Mouse (Mus musculus): ENCODE data around the gene Gm5414. TPM values are rescaled to one million over a fixed set of nuclear protein-coding genes. Genes with fewer than 3 reads are reported as not detected.

The Gm5414 gene
- not detected for total RNA-seq (2021)
- long read RNA-seq, experiment 1 = 0 reads
- long read RNA-seq, experiment 2 = 0 reads

- DNase-seq = no peak
- intact Hi-C loops (cut with DNase I; ENCODE audit: low total_unique reads) = no loop called here
Measured at GRCm38 (mm10) chr15:101627884-101628283, at the start of gene Gm5414. TSS of gene Gm5414 (minus strand) at chr15:101628188.

GRCm38 (mm10) chr15:101675978-101676377, 48.0 kb upstream of the Gm5414 start:
- intact Hi-C loops (cut with DNase I; ENCODE audit: low total_unique reads) = no loop called here
- DNase-seq = no peak

GRCm38 (mm10) chr15:101652736-101653265, 24.8 kb upstream of the Gm5414 start:
- DNase-seq = no peak
- intact Hi-C loops (cut with DNase I; ENCODE audit: low total_unique reads) = no loop called here

- intact Hi-C loops (cut with DNase I; ENCODE audit: low total_unique reads) = no loop called here
- no peak for DNase-seq
Measured at GRCm38 (mm10) chr15:101647280-101647679, 19.3 kb upstream of the Gm5414 start, which contains the start of gene Gm5478. TSS of gene Gm5478 (minus strand) at chr15:101647380.

- intact Hi-C loops (cut with DNase I; ENCODE audit: low total_unique reads) = no loop called here
- DNase-seq = no peak
Measured at GRCm38 (mm10) chr15:101599123-101599522, 28.9 kb downstream of the Gm5414 start.

- intact Hi-C loops (cut with DNase I; ENCODE audit: low total_unique reads) = no loop called here
- no peak for DNase-seq
Measured at GRCm38 (mm10) chr15:101588216-101588615, 39.8 kb downstream of the Gm5414 start.

- intact Hi-C loops (cut with DNase I; ENCODE audit: low total_unique reads) = no loop called here
- DNase-seq = no peak
Measured at GRCm38 (mm10) chr15:101584456-101584855, 43.5 kb downstream of the Gm5414 start.

GRCm38 (mm10) chr15:101583211-101583965, 44.6 kb downstream of the Gm5414 start:
- no peak for DNase-seq
- intact Hi-C loops (cut with DNase I; ENCODE audit: low total_unique reads) = no loop called here

GRCm38 (mm10) chr15:101581701-101582100, 46.3 kb downstream of the Gm5414 start:
- intact Hi-C loops (cut with DNase I; ENCODE audit: low total_unique reads) = no loop called here
- DNase-seq = no peak

- intact Hi-C loops (cut with DNase I; ENCODE audit: low total_unique reads) = no loop called here
- no peak for DNase-seq
Measured at GRCm38 (mm10) chr15:101575506-101575905, 52.5 kb downstream of the Gm5414 start.

Small RNAs within 50 kb of the gene (microRNA-seq; reads per million reads assigned to microRNA genes)
- gene Gm44383 = 0 reads per million in 2 experiments
- gene Gm44479 = 0 reads per million in 2 experiments

Other genes starting within 250 kb of the Gm5414 start
- not detected for gene Krt7, start 217.1 kb downstream of the Gm5414 start, total RNA-seq (2021)
- not detected for gene Krt87, start 189.4 kb downstream of the Gm5414 start, total RNA-seq (2021)
- not detected for gene Krt88, start 180.4 kb downstream of the Gm5414 start, total RNA-seq (2021)
- not detected for gene Krt81, start 164.4 kb downstream of the Gm5414 start, total RNA-seq (2021)
- not detected for gene Krt86, start 154.7 kb downstream of the Gm5414 start, total RNA-seq (2021)
- gene Krt83, start 136.7 kb downstream of the Gm5414 start, total RNA-seq (2021) = under 1 TPM in 1 of 2 experiments, not detected in 1; 0.14 TPM
- not detected for gene Gm49425, start 110.9 kb downstream of the Gm5414 start, total RNA-seq (2021)
- under 1 TPM in 1 of 2 experiments, not detected in 1; 0.08 TPM for gene Krt84, start 95.4 kb downstream of the Gm5414 start, total RNA-seq (2021)
- not detected for gene Krt82, start 77.5 kb downstream of the Gm5414 start, total RNA-seq (2021)
- gene Krt90, start 65.2 kb downstream of the Gm5414 start, total RNA-seq (2021) = not detected
- not detected for gene Krt75, start 54.3 kb downstream of the Gm5414 start, total RNA-seq (2021)
- gene Gm5478, start 19.2 kb upstream of the Gm5414 start, total RNA-seq (2021) = not detected
- not detected for gene Krt6b, start 52.1 kb upstream of the Gm5414 start, total RNA-seq (2021)
- gene Krt6a, start 66.1 kb upstream of the Gm5414 start, total RNA-seq (2021) = not detected
- gene Krt5, start 84.7 kb upstream of the Gm5414 start, total RNA-seq (2021) = not detected
- gene Krt71, start 114.9 kb upstream of the Gm5414 start, total RNA-seq (2021) = not detected
- gene Krt72, start 158.3 kb upstream of the Gm5414 start, total RNA-seq (2021) = not detected
- gene Krt73, start 174.2 kb upstream of the Gm5414 start, total RNA-seq (2021) = not detected
- not detected for gene Krt2, start 190.0 kb upstream of the Gm5414 start, total RNA-seq (2021)
- not detected for gene Krt1, start 222.6 kb upstream of the Gm5414 start, total RNA-seq (2021)
- gene Krt77, start 241.5 kb upstream of the Gm5414 start, total RNA-seq (2021) = not detected